In the genomic region with DNA sequence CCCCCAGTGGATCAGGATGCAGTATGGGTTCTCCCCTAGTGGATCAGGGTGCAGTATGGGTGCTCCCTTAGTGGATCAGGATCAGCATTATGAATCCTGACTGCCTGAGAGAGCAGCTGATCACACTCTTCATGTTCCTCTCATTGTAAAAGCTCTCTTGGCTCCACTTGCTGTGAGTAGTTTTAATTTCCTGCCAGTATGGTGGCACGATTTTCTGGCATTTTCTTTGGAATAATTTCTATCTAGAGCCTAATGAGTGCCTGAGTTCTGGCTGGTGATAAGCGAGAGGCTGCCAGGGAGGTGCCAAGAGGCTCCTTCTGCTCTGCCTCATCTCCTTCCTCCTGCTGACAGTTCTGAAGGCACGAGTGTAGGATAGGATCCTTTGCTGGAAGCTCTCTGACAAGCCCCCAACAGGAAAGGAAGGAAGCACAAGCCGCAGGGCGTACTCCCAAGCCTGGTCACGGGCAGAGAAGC, we compare ENCODE assay signal across 11 mouse cellular contexts.
DNase-seq lines count a peak whose midpoint lies in the region; ATAC-seq and TF ChIP-seq lines count a peak whose summit lies in the region.
"Had no signal": no experiment of that assay in that cellular context is flagged by ENCODE, and none has a peak within 500 bp of the region (broad histone marks: within the 10 kb centered on the region; RNA-seq: fewer than 3 reads in every experiment).

No protein-coding gene starts in this region.

- H3K36me3 ChIP-seq in hindbrain, embryonic 16.5 days (ENCODE audit: control insufficient read depth, insufficient read depth, low read length): no peaks in the 10 kb centered on the region
- H3K36me3 ChIP-seq in hindbrain, embryonic 12.5 days: no peaks in the 10 kb centered on the region
- no peaks in the 10 kb centered on the region for H3K36me3 ChIP-seq in heart, adult 2 months (ENCODE audit: control insufficient read depth, insufficient read depth, low read length)
- H3K36me3 ChIP-seq: limb, embryonic 13.5 days had no signal

- H3K79me2 ChIP-seq in heart, adult 2 months (replicated peaks; ENCODE audit: control insufficient read depth, insufficient read depth, low read length): no peaks in the 10 kb centered on the region

- no peaks in the 10 kb centered on the region for H3K27me3 ChIP-seq in hindbrain, embryonic 16.5 days (replicated peaks; ENCODE audit: control insufficient read depth, insufficient read depth, low read length)
- H3K27me3 ChIP-seq in hindbrain, embryonic 12.5 days: no peaks in the 10 kb centered on the region
- no peaks in the 10 kb centered on the region for H3K27me3 ChIP-seq in heart, adult 2 months (ENCODE audit: control insufficient read depth, insufficient read depth, low read length)
- H3K27me3 ChIP-seq: limb, embryonic 13.5 days had no signal

- no peak for TF ChIP-seq EP300 in heart, adult 2 months (IDR thresholded peaks at IDR 0.05; ENCODE audit: insufficient read depth, low read depth, low read length)

- WGBS in hindbrain, embryonic 16.5 days: 75% methylated on average over 6 of the region's 6 CpGs
- 84% methylated on average over 6 of the region's 6 CpGs for WGBS in hindbrain, embryonic 12.5 days
- WGBS in heart, adult 2 months: 44% methylated on average over 6 of the region's 6 CpGs

- no peak overlapping the region for H3K27ac ChIP-seq in hindbrain, embryonic 16.5 days (ENCODE audit: low read depth, low read length)
- H3K27ac ChIP-seq in hindbrain, embryonic 12.5 days: no peak overlapping the region
- H3K27ac ChIP-seq in layer of hippocampus, adult 2 months: peak overlapping the region; percentile 43; the same call in 1 of the 2 replicates
- no peak overlapping the region for H3K27ac ChIP-seq in heart, adult 2 months
- H3K27ac ChIP-seq: limb, embryonic 13.5 days had no signal

- intact Hi-C loops in heart, adult 2 months (cut with DNase I): no loop called here

- no peak for TF ChIP-seq POLR2A in heart, adult 2 months (IDR thresholded peaks at IDR 0.05; ENCODE audit: insufficient read depth, low read depth, low read length)

- H3K9ac ChIP-seq in hindbrain, embryonic 16.5 days (ENCODE audit: low read depth, low read length): no peak overlapping the region
- no peak overlapping the region for H3K9ac ChIP-seq in hindbrain, embryonic 12.5 days
- no peak overlapping the region for H3K9ac ChIP-seq in heart, adult 2 months (ENCODE audit: low read depth, low read length)
- H3K9ac ChIP-seq: limb, embryonic 13.5 days had no signal

- no peak for TF ChIP-seq CTCF in layer of hippocampus, adult 2 months (conservative IDR thresholded peaks at IDR 0.05)
- no peak for TF ChIP-seq CTCF in heart, adult 2 months (IDR thresholded peaks at IDR 0.05)

- H3K9me3 ChIP-seq in hindbrain, embryonic 16.5 days (ENCODE audit: control insufficient read depth, low read length): no peaks in the 10 kb centered on the region
- no peaks in the 10 kb centered on the region for H3K9me3 ChIP-seq in hindbrain, embryonic 12.5 days (replicated peaks)
- H3K9me3 ChIP-seq: limb, embryonic 13.5 days had no signal

- H3K4me3 ChIP-seq in hindbrain, embryonic 16.5 days (ENCODE audit: low read length): no peak overlapping the region
- H3K4me3 ChIP-seq in hindbrain, embryonic 12.5 days: no peak overlapping the region
- H3K4me3 ChIP-seq in layer of hippocampus, adult 2 months: no peak overlapping the region
- no peak overlapping the region for H3K4me3 ChIP-seq in heart, adult 2 months
- H3K4me3 ChIP-seq: limb, embryonic 13.5 days had no signal

- no peak overlapping the region for H3K4me2 ChIP-seq in hindbrain, embryonic 16.5 days (ENCODE audit: low read length)
- H3K4me2 ChIP-seq in hindbrain, embryonic 12.5 days (replicated peaks): no peak overlapping the region
- H3K4me2 ChIP-seq: limb, embryonic 13.5 days had no signal

- DNase-seq in cerebellum, adult 8-10 months: no peak
- DNase-seq in brain, embryonic 18.5 days (ENCODE audit: low read depth, low spot score): peak; percentile 58
- peak; percentile 36 to 65 for DNase-seq in layer of hippocampus, adult 2 months (ENCODE audit: low spot score in 2 of 2)
- no peak for DNase-seq in ovary, postnatal 36 days (ENCODE audit: low spot score)
- no peak for DNase-seq in heart, adult 2 months
- DNase-seq: kidney, adult 2 months; lung, adult 2 months had no signal

- no peaks in the 10 kb centered on the region for H3K4me1 ChIP-seq in hindbrain, embryonic 16.5 days (ENCODE audit: control insufficient read depth, insufficient read depth, low read depth, low read length)
- no peaks in the 10 kb centered on the region for H3K4me1 ChIP-seq in hindbrain, embryonic 12.5 days
- H3K4me1 ChIP-seq in heart, adult 2 months (ENCODE audit: control insufficient read depth, insufficient read depth, low read length): no peaks in the 10 kb centered on the region
- H3K4me1 ChIP-seq: limb, embryonic 13.5 days had no signal

- peak; percentile 68; the same call in 1 of the 2 replicates for ATAC-seq in cerebellum, adult (ENCODE audit: insufficient number of reproducible peaks, low FRiP score, low TSS enrichment)
- ATAC-seq in hindbrain, embryonic 16.5 days: peak; percentile 75
- no peak for ATAC-seq in hindbrain, embryonic 12.5 days (ENCODE audit: low FRiP score)

Comparison
In these comparisons a context has a peak if more than half of its experiments do, and no peak if none do; other contexts are left out.
1. DNase-seq: peak in brain, embryonic 18.5 days (single experiment) and layer of hippocampus, adult 2 months (2 of 2); none in cerebellum, adult 8-10 months (single experiment), ovary, postnatal 36 days (single experiment) and heart, adult 2 months (0 of 2).